8 mouse cellular contexts compared by ENCODE assay signal in the genomic region with DNA sequence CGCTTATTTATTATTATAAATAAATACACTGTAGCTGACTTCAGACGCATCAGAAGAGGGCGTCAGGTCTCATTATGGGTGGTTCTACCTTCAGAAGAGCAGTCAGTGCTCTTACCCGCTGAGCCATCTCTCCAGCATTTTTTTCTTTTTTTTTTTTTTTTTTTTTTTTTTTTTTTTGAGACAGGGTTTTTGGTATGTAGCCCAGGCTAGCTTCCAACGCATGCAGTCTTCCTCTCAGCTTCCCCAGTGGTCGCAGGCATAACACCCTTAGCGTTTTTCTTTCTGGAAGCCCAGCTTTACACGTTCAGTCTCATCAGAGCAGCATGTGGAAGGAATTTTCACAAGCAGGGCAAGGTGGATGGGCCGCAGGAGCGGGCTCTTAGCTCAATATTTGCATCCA. TPM values are rescaled to one million over a fixed set of nuclear protein-coding genes. Genes with fewer than 3 reads are reported as not detected.
DNase-seq lines count a peak whose midpoint lies in the region; ATAC-seq and TF ChIP-seq lines count a peak whose summit lies in the region.

No protein-coding gene starts in this region.

- WGBS in liver, embryonic 11.5 days, result 38% methylated on average over 10 of the region's 10 CpGs
- 37% methylated on average over 10 of the region's 10 CpGs for WGBS in limb, embryonic 11.5 days
- 36% methylated on average over 10 of the region's 10 CpGs for WGBS in neural tube, embryonic 15.5 days

- no peaks in the 10 kb centered on the region for H3K9me3 ChIP-seq in liver, embryonic 11.5 days (ENCODE audit: control insufficient read depth, low read length)
- H3K9me3 ChIP-seq in limb, embryonic 11.5 days (ENCODE audit: control insufficient read depth, low read length), result no peaks in the 10 kb centered on the region
- no peaks in the 10 kb centered on the region for H3K9me3 ChIP-seq in neural tube, embryonic 15.5 days (replicated peaks)

- TF ChIP-seq POLR2A in embryonic fibroblast, embryonic 13.5 days (IDR thresholded peaks at IDR 0.05; ENCODE audit: low read depth, low read length), result no peak

- no peak for DNase-seq in liver, embryonic 11.5 days (ENCODE audit: low spot score)
- DNase-seq in liver, result no peak
- DNase-seq in limb, embryonic 11.5 days (ENCODE audit: low spot score), result no peak
- no peak for DNase-seq in right cerebral cortex, postnatal 36 days (ENCODE audit: low spot score in 2 of 2)
- DNase-seq in ovary, postnatal 14 days (ENCODE audit: low spot score), result no peak
- no peak for DNase-seq in c-Kit-positive CD71-positive TER-119-positive erythroid progenitor cells, embryonic 14.5 days (ENCODE audit: low spot score)

- ATAC-seq in liver, embryonic 11.5 days (replicated peaks; ENCODE audit: low FRiP score), result no peak
- no peak for ATAC-seq in limb, embryonic 11.5 days (ENCODE audit: insufficient number of reproducible peaks, low FRiP score, low TSS enrichment, low read depth)
- ATAC-seq in neural tube, embryonic 15.5 days (ENCODE audit: low FRiP score), result no peak

- H3K27me3 ChIP-seq in liver, embryonic 11.5 days (replicated peaks; ENCODE audit: control insufficient read depth, insufficient read depth, low read length), result peaks cover 40% of the 10 kb centered on the region
- peaks cover 10% of the 10 kb centered on the region; the same call in 1 of the 2 replicates for H3K27me3 ChIP-seq in limb, embryonic 11.5 days (ENCODE audit: control insufficient read depth, insufficient read depth, low read length)
- H3K27me3 ChIP-seq in neural tube, embryonic 15.5 days (replicated peaks), result 0 out of 2 replicates have a peak, but pooled peaks cover 3% of the 10 kb centered on the region

- TF ChIP-seq CTCF in embryonic fibroblast, embryonic 13.5 days (IDR thresholded peaks at IDR 0.05; ENCODE audit: borderline replicate concordance, insufficient read depth, low read length), result no peak

- H3K27ac ChIP-seq in liver, embryonic 11.5 days (ENCODE audit: low read depth, low read length), result no peak overlapping the region
- H3K27ac ChIP-seq in embryonic fibroblast, embryonic 13.5 days (ENCODE audit: insufficient read depth, low read length), result no peak overlapping the region
- no peak overlapping the region for H3K27ac ChIP-seq in limb, embryonic 11.5 days (replicated peaks; ENCODE audit: low read depth, low read length)
- H3K27ac ChIP-seq in neural tube, embryonic 15.5 days (replicated peaks), result peak overlapping the region; percentile 56

- no peak overlapping the region for H3K9ac ChIP-seq in liver, embryonic 11.5 days (ENCODE audit: low read depth, low read length)
- H3K9ac ChIP-seq in limb, embryonic 11.5 days (ENCODE audit: low read length), result no peak overlapping the region
- peak overlapping the region; percentile 83; the same call in 1 of the 2 replicates for H3K9ac ChIP-seq in neural tube, embryonic 15.5 days (replicated peaks)

- peak overlapping the region; percentile 93 for H3K4me2 ChIP-seq in liver, embryonic 11.5 days
- H3K4me2 ChIP-seq in limb, embryonic 11.5 days (ENCODE audit: low read depth, severe bottlenecking), result peak overlapping the region; percentile 26; the same call in 1 of the 2 replicates
- peak overlapping the region; percentile 76 for H3K4me2 ChIP-seq in neural tube, embryonic 15.5 days

- peak overlapping the region; percentile 78 for H3K4me3 ChIP-seq in liver, embryonic 11.5 days (ENCODE audit: low read depth, low read length)
- H3K4me3 ChIP-seq in embryonic fibroblast, embryonic 13.5 days (ENCODE audit: insufficient read depth, low read length), result peak overlapping the region; percentile 9; the same call in 1 of the 2 replicates
- H3K4me3 ChIP-seq in limb, embryonic 11.5 days (ENCODE audit: low read depth, low read length), result peak overlapping the region; percentile 59
- H3K4me3 ChIP-seq in neural tube, embryonic 15.5 days (replicated peaks), result peak overlapping the region; percentile 74

- H3K4me1 ChIP-seq in liver, embryonic 11.5 days (replicated peaks; ENCODE audit: control insufficient read depth, insufficient read depth, low read length), result peaks cover 11% of the 10 kb centered on the region
- H3K4me1 ChIP-seq in embryonic fibroblast, embryonic 13.5 days (ENCODE audit: control insufficient read depth, insufficient read depth, low read length), result no peaks in the 10 kb centered on the region
- peaks cover 17% of the 10 kb centered on the region for H3K4me1 ChIP-seq in limb, embryonic 11.5 days (ENCODE audit: control insufficient read depth, insufficient read depth, low read length)
- H3K4me1 ChIP-seq in neural tube, embryonic 15.5 days, result peaks cover 46% of the 10 kb centered on the region

- peaks cover 10% of the 10 kb centered on the region for H3K36me3 ChIP-seq in liver, embryonic 11.5 days (ENCODE audit: control insufficient read depth, insufficient read depth, low read length)
- H3K36me3 ChIP-seq in limb, embryonic 11.5 days (ENCODE audit: control insufficient read depth, insufficient read depth, low read length), result no peaks in the 10 kb centered on the region
- peaks cover 23% of the 10 kb centered on the region for H3K36me3 ChIP-seq in neural tube, embryonic 15.5 days

RNA-seq across cellular contexts. Expression of gene Gas8, which starts 0.5 kb away (rescaled TPM):
- 13.7 and 15.5 TPM in 2 replicates for polyA plus RNA-seq in liver, embryonic 11.5 days (2014; fragmentation: Nextera tagmentation; extraction: Ambion mirVana)
- polyA plus RNA-seq in embryonic fibroblast, embryonic 13.5 days (2011; ENCODE audit: insufficient read length, low read depth, missing spikeins), result 21.7 and 22.2 TPM in 2 replicates
- 40.8 and 41.3 TPM in 2 replicates for polyA plus RNA-seq in limb, embryonic 11.5 days (2014; fragmentation: Nextera tagmentation; extraction: Ambion mirVana)
- 34.3 and 37.5 TPM in 2 replicates for polyA plus RNA-seq in neural tube, embryonic 15.5 days (2015; fragmentation: Nextera tagmentation; extraction: Ambion mirVana)

RNA-seq across cellular contexts. Expression of gene Dbndd1, which starts 2.9 kb away (rescaled TPM):
- polyA plus RNA-seq in liver, embryonic 11.5 days (2014; fragmentation: Nextera tagmentation; extraction: Ambion mirVana), result 1.5 and 1.6 TPM in 2 replicates
- polyA plus RNA-seq in embryonic fibroblast, embryonic 13.5 days (2011; ENCODE audit: insufficient read length, low read depth, missing spikeins), result 0.45 TPM in 1 of 2 replicates, not detected in the other
- 9.4 and 9.8 TPM in 2 replicates for polyA plus RNA-seq in limb, embryonic 11.5 days (2014; fragmentation: Nextera tagmentation; extraction: Ambion mirVana)
- polyA plus RNA-seq in neural tube, embryonic 15.5 days (2015; fragmentation: Nextera tagmentation; extraction: Ambion mirVana), result 67.0 and 84.1 TPM in 2 replicates

RNA-seq across cellular contexts. Expression of gene Afg3l1, which starts 40.5 kb away (rescaled TPM):
- polyA plus RNA-seq in liver, embryonic 11.5 days (2014; fragmentation: Nextera tagmentation; extraction: Ambion mirVana), result 42.2 and 43.0 TPM in 2 replicates
- 28.7 and 30.1 TPM in 2 replicates for polyA plus RNA-seq in embryonic fibroblast, embryonic 13.5 days (2011; ENCODE audit: insufficient read length, low read depth, missing spikeins)
- polyA plus RNA-seq in limb, embryonic 11.5 days (2014; fragmentation: Nextera tagmentation; extraction: Ambion mirVana), result 36.5 and 41.1 TPM in 2 replicates
- polyA plus RNA-seq in neural tube, embryonic 15.5 days (2015; fragmentation: Nextera tagmentation; extraction: Ambion mirVana), result 47.3 and 50.7 TPM in 2 replicates

Comparison
In these comparisons a context has a peak if more than half of its experiments do, and no peak if none do; other contexts are left out.
1. H3K4me2 ChIP-seq: peak in every context shown above with its lines; median percentile 93 in liver, embryonic 11.5 days; 76 in neural tube, embryonic 15.5 days; 26 in limb, embryonic 11.5 days.
2. H3K4me3 ChIP-seq: peak in every context shown above with its lines; median percentile 78 in liver, embryonic 11.5 days; 74 in neural tube, embryonic 15.5 days; 59 in limb, embryonic 11.5 days; 9 in embryonic fibroblast, embryonic 13.5 days.